Mouse (Mus musculus) sigmoid colon, adult 10 weeks (tissue): ENCODE data around the gene Adamts3. TPM values are rescaled to one million over a fixed set of nuclear protein-coding genes. Genes with fewer than 3 reads are reported as not detected.

Experiments
- polyA plus RNA-seq: library from polyadenylated mRNA; stranded (reverse); fragments of 350-450 nt; fragmentation: Illumina TruSeq; extraction: RNeasy Lipid Tissue Mini Kit (QIAGEN cat#74804); gene quantifications from one replicate; pipeline ENCODE4 v1.2.3, GENCODE M21; 2014; ENCODE audit warnings: low read depth, low replicate concordance

Gene Adamts3
- polyA plus RNA-seq: 0.50 TPM

GRCm38 (mm10) chr5:89883051-89883907 lies at the start of gene Adamts3:
Adamts3 (minus strand) TSS chr5:89883334.

